Comparison of ENCODE assay signal across 16 mouse cellular contexts in the genomic region with DNA sequence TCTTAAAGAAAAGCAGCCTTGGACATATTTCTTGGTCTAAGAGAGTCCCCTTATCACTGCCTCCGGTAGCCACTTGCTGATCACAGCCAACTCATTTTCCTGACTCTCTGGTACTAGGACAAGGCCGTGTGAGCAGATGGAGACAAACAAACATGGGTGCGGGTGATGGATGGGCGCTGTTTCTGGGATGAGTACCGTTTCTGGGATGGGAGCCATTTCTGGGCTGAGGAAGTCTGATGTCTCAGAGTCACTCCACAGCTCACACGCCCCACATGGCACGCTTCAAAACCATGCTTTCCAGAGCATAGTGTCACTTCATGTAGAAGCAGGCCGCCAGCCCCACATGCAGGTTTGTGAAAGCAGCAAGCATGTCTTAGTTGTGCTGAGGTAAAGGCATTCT.
"Had no signal": no experiment of that assay in that cellular context is flagged by ENCODE, and none has a peak within 500 bp of the region (broad histone marks: within the 10 kb centered on the region; RNA-seq: fewer than 3 reads in every experiment).

No protein-coding gene starts in this region.

- H3K27ac ChIP-seq: left cerebral cortex, adult 2 months; limb, embryonic 10.5 days; liver, embryonic 15.5 days; macrophage; midbrain, embryonic 15.5 days; neural tube, embryonic 12.5 days had no signal

- H3K36me3 ChIP-seq: limb, embryonic 10.5 days; liver, embryonic 15.5 days; midbrain, embryonic 15.5 days; neural tube, embryonic 12.5 days had no signal

- H3K4me2 ChIP-seq: liver, embryonic 11.5 days; liver, embryonic 15.5 days; midbrain, embryonic 11.5 days; midbrain, embryonic 15.5 days; neural tube, embryonic 12.5 days had no signal

- H3K9me3 ChIP-seq: limb, embryonic 10.5 days; liver, embryonic 15.5 days; midbrain, embryonic 15.5 days; neural tube, embryonic 12.5 days had no signal

- H3K27me3 ChIP-seq: liver, embryonic 15.5 days; megakaryocyte, embryonic 14.5 days; midbrain, embryonic 15.5 days; neural tube, embryonic 12.5 days had no signal

- H3K9ac ChIP-seq: liver, embryonic 15.5 days; midbrain, embryonic 15.5 days; neural tube, embryonic 12.5 days had no signal

- ATAC-seq: intestine, postnatal 0 days; midbrain, embryonic 15.5 days had no signal

- H3K4me1 ChIP-seq: liver, embryonic 15.5 days; megakaryocyte, embryonic 14.5 days had no signal

- DNase-seq: kidney, adult 8-10 months; kidney, postnatal 25 days; retina, postnatal 1 day; right cerebral cortex, postnatal 25 days; thymus, adult 18-20 months; thymus, postnatal 14 days had no signal

- H3K4me3 ChIP-seq: left cerebral cortex, adult 2 months; limb, embryonic 10.5 days; liver, embryonic 15.5 days; megakaryocyte, embryonic 14.5 days; midbrain, embryonic 15.5 days; neural tube, embryonic 12.5 days had no signal
